Mouse (Mus musculus): ENCODE data around the gene Cdh26. TPM values are rescaled to one million over a fixed set of nuclear protein-coding genes. Genes with fewer than 3 reads are reported as not detected.

Cdh26 gene
- polyA plus RNA-seq, 1 experiment from 2014 or later = 0.18 TPM

- H3K9me3 ChIP-seq (replicated peaks; ENCODE audit: control insufficient read depth, low read length) = no peaks in the 10 kb centered on the region
- H3K9ac ChIP-seq (ENCODE audit: low read length) = no peak overlapping the region
- no peaks in the 10 kb centered on the region for H3K36me3 ChIP-seq (ENCODE audit: control insufficient read depth, insufficient read depth)
- no peak overlapping the region for H3K27ac ChIP-seq (ENCODE audit: low read length)
- H3K4me1 ChIP-seq (ENCODE audit: control insufficient read depth, insufficient read depth, low read length) = no peaks in the 10 kb centered on the region
- 55% methylated on average over 6 of the region's 6 CpGs for WGBS
- no peak overlapping the region for H3K4me2 ChIP-seq (ENCODE audit: low read depth, low read length)
- H3K4me3 ChIP-seq (ENCODE audit: low read length) = no peak overlapping the region
- H3K27me3 ChIP-seq (ENCODE audit: control insufficient read depth, insufficient read depth, low read length) = 0 out of 2 replicates have a peak, but pooled peaks cover 3% of the 10 kb centered on the region
- no peak for ATAC-seq (replicated peaks; ENCODE audit: extremely low read depth, insufficient read depth, low FRiP score)
Observed at GRCm38 (mm10) chr2:178508279-178508678, 77.9 kb downstream of the Cdh26 start.

- H3K4me2 ChIP-seq (ENCODE audit: low read depth, low read length) = no peak overlapping the region
- ATAC-seq (replicated peaks; ENCODE audit: extremely low read depth, insufficient read depth, low FRiP score) = no peak
- no peak overlapping the region for H3K9ac ChIP-seq (ENCODE audit: low read length)
- H3K27me3 ChIP-seq (ENCODE audit: control insufficient read depth, insufficient read depth, low read length) = peaks cover 6% of the 10 kb centered on the region; the same call in 1 of the 2 replicates
- H3K36me3 ChIP-seq (ENCODE audit: control insufficient read depth, insufficient read depth) = no peaks in the 10 kb centered on the region
- no peak overlapping the region for H3K4me3 ChIP-seq (ENCODE audit: low read length)
- no peaks in the 10 kb centered on the region for H3K9me3 ChIP-seq (replicated peaks; ENCODE audit: control insufficient read depth, low read length)
- H3K27ac ChIP-seq (ENCODE audit: low read length) = no peak overlapping the region
- 56% methylated on average over 4 of the region's 4 CpGs for WGBS
- H3K4me1 ChIP-seq (ENCODE audit: control insufficient read depth, insufficient read depth, low read length) = no peaks in the 10 kb centered on the region
Observed at GRCm38 (mm10) chr2:178513043-178513442, 82.7 kb downstream of the Cdh26 start.

GRCm38 (mm10) chr2:178513636-178514071 is 83.3 kb downstream of the Cdh26 start:
- Histone ChIP-seq H3K4me3 (ENCODE audit: low read length) (no peak overlapping the region), H3K9me3 (replicated peaks; ENCODE audit: control insufficient read depth, low read length) (no peaks in the 10 kb centered on the region), H3K9ac (ENCODE audit: low read length) (no peak overlapping the region), H3K27ac (ENCODE audit: low read length) (no peak overlapping the region), H3K4me1 (ENCODE audit: control insufficient read depth, insufficient read depth, low read length) (no peaks in the 10 kb centered on the region), H3K4me2 (ENCODE audit: low read depth, low read length) (no peak overlapping the region), H3K27me3 (ENCODE audit: control insufficient read depth, insufficient read depth, low read length) (peaks cover 4% of the 10 kb centered on the region; the same call in 1 of the 2 replicates), H3K36me3 (ENCODE audit: control insufficient read depth, insufficient read depth) (no peaks in the 10 kb centered on the region)
- no peak for ATAC-seq (replicated peaks; ENCODE audit: extremely low read depth, insufficient read depth, low FRiP score)
- 53% methylated on average over 16 of the region's 16 CpGs for WGBS

GRCm38 (mm10) chr2:178516421-178516820 is 86.1 kb downstream of the Cdh26 start:
- no peak overlapping the region for H3K9ac ChIP-seq (ENCODE audit: low read length)
- H3K9me3 ChIP-seq (replicated peaks; ENCODE audit: control insufficient read depth, low read length) = no peaks in the 10 kb centered on the region
- H3K27me3 ChIP-seq (ENCODE audit: control insufficient read depth, insufficient read depth, low read length) = peaks cover 3% of the 10 kb centered on the region; the same call in 1 of the 2 replicates
- H3K4me3 ChIP-seq (ENCODE audit: low read length) = no peak overlapping the region
- no peak overlapping the region for H3K4me2 ChIP-seq (ENCODE audit: low read depth, low read length)
- H3K36me3 ChIP-seq (ENCODE audit: control insufficient read depth, insufficient read depth) = no peaks in the 10 kb centered on the region
- no peak for ATAC-seq (replicated peaks; ENCODE audit: extremely low read depth, insufficient read depth, low FRiP score)
- no peaks in the 10 kb centered on the region for H3K4me1 ChIP-seq (ENCODE audit: control insufficient read depth, insufficient read depth, low read length)
- WGBS = 69% methylated on average over 5 of the region's 5 CpGs
- no peak overlapping the region for H3K27ac ChIP-seq (ENCODE audit: low read length)

GRCm38 (mm10) chr2:178516941-178517340 is 86.6 kb downstream of the Cdh26 start:
- WGBS = 67% methylated on average over 9 of the region's 9 CpGs
- ATAC-seq (replicated peaks; ENCODE audit: extremely low read depth, insufficient read depth, low FRiP score) = no peak
- H3K4me2 ChIP-seq (ENCODE audit: low read depth, low read length) = no peak overlapping the region

GRCm38 (mm10) chr2:178519321-178519720 is 89.0 kb downstream of the Cdh26 start:
- no peak overlapping the region for H3K4me2 ChIP-seq (ENCODE audit: low read depth, low read length)
- WGBS = 83% methylated on average over 4 of the region's 4 CpGs
- H3K9ac ChIP-seq (ENCODE audit: low read length) = no peak overlapping the region

More at GRCm38 (mm10) chr2:178516941-178517340, 86.6 kb downstream of the Cdh26 start:
- H3K4me3 ChIP-seq (ENCODE audit: low read length) = no peak overlapping the region
- no peak overlapping the region for H3K27ac ChIP-seq (ENCODE audit: low read length)
- H3K4me1 ChIP-seq (ENCODE audit: control insufficient read depth, insufficient read depth, low read length) = no peaks in the 10 kb centered on the region
- H3K9ac ChIP-seq (ENCODE audit: low read length) = no peak overlapping the region
- H3K36me3 ChIP-seq (ENCODE audit: control insufficient read depth, insufficient read depth) = no peaks in the 10 kb centered on the region
- no peaks in the 10 kb centered on the region for H3K9me3 ChIP-seq (replicated peaks; ENCODE audit: control insufficient read depth, low read length)
- peaks cover 3% of the 10 kb centered on the region; the same call in 1 of the 2 replicates for H3K27me3 ChIP-seq (ENCODE audit: control insufficient read depth, insufficient read depth, low read length)

GRCm38 (mm10) chr2:178520216-178520615 is 89.9 kb downstream of the Cdh26 start:
- Histone ChIP-seq H3K9ac (ENCODE audit: low read length) (no peak overlapping the region), H3K27ac (ENCODE audit: low read length) (no peak overlapping the region), H3K4me3 (ENCODE audit: low read length) (no peak overlapping the region), H3K4me1 (ENCODE audit: control insufficient read depth, insufficient read depth, low read length) (no peaks in the 10 kb centered on the region), H3K36me3 (ENCODE audit: control insufficient read depth, insufficient read depth) (no peaks in the 10 kb centered on the region), H3K27me3 (ENCODE audit: control insufficient read depth, insufficient read depth, low read length) (no peaks in the 10 kb centered on the region), H3K4me2 (ENCODE audit: low read depth, low read length) (no peak overlapping the region), H3K9me3 (replicated peaks; ENCODE audit: control insufficient read depth, low read length) (no peaks in the 10 kb centered on the region)
- no peak for ATAC-seq (replicated peaks; ENCODE audit: extremely low read depth, insufficient read depth, low FRiP score)
- 34% methylated on average over 2 of the region's 2 CpGs for WGBS

More at GRCm38 (mm10) chr2:178519321-178519720, 89.0 kb downstream of the Cdh26 start:
- H3K4me3 ChIP-seq (ENCODE audit: low read length) = no peak overlapping the region
- no peaks in the 10 kb centered on the region for H3K36me3 ChIP-seq (ENCODE audit: control insufficient read depth, insufficient read depth)
- H3K4me1 ChIP-seq (ENCODE audit: control insufficient read depth, insufficient read depth, low read length) = no peaks in the 10 kb centered on the region
- H3K9me3 ChIP-seq (replicated peaks; ENCODE audit: control insufficient read depth, low read length) = no peaks in the 10 kb centered on the region
- ATAC-seq (replicated peaks; ENCODE audit: extremely low read depth, insufficient read depth, low FRiP score) = no peak
- peaks cover 3% of the 10 kb centered on the region; the same call in 1 of the 2 replicates for H3K27me3 ChIP-seq (ENCODE audit: control insufficient read depth, insufficient read depth, low read length)
- no peak overlapping the region for H3K27ac ChIP-seq (ENCODE audit: low read length)

- Histone ChIP-seq H3K27ac (ENCODE audit: low read length) (no peak overlapping the region), H3K4me1 (ENCODE audit: control insufficient read depth, insufficient read depth, low read length) (no peaks in the 10 kb centered on the region), H3K9ac (ENCODE audit: low read length) (no peak overlapping the region), H3K4me3 (ENCODE audit: low read length) (no peak overlapping the region), H3K27me3 (ENCODE audit: control insufficient read depth, insufficient read depth, low read length) (no peaks in the 10 kb centered on the region), H3K36me3 (ENCODE audit: control insufficient read depth, insufficient read depth) (no peaks in the 10 kb centered on the region), H3K4me2 (ENCODE audit: low read depth, low read length) (no peak overlapping the region), H3K9me3 (replicated peaks; ENCODE audit: control insufficient read depth, low read length) (no peaks in the 10 kb centered on the region)
- 54% methylated on average over 4 of the region's 4 CpGs for WGBS
- ATAC-seq (replicated peaks; ENCODE audit: extremely low read depth, insufficient read depth, low FRiP score) = no peak
Observed at GRCm38 (mm10) chr2:178522331-178522730, 92.0 kb downstream of the Cdh26 start.

GRCm38 (mm10) chr2:178522786-178523185 is 92.5 kb downstream of the Cdh26 start:
- ATAC-seq (replicated peaks; ENCODE audit: extremely low read depth, insufficient read depth, low FRiP score) = no peak
- Histone ChIP-seq H3K4me3 (ENCODE audit: low read length) (no peak overlapping the region), H3K36me3 (ENCODE audit: control insufficient read depth, insufficient read depth) (no peaks in the 10 kb centered on the region), H3K4me2 (ENCODE audit: low read depth, low read length) (no peak overlapping the region), H3K27me3 (ENCODE audit: control insufficient read depth, insufficient read depth, low read length) (no peaks in the 10 kb centered on the region), H3K9ac (ENCODE audit: low read length) (no peak overlapping the region), H3K9me3 (replicated peaks; ENCODE audit: control insufficient read depth, low read length) (no peaks in the 10 kb centered on the region), H3K4me1 (ENCODE audit: control insufficient read depth, insufficient read depth, low read length) (no peaks in the 10 kb centered on the region), H3K27ac (ENCODE audit: low read length) (no peak overlapping the region)
- WGBS = 82% methylated on average over 1 of the region's 1 CpGs

Measured in heart, embryonic 16.5 days (tissue).